Mouse (Mus musculus) liver, postnatal 0 days (tissue): ENCODE measurements around the gene Ppp6r3. TPM values are rescaled to one million over a fixed set of nuclear protein-coding genes. Genes with fewer than 3 reads are reported as not detected.

Experiments
- ATAC-seq: fragments of 200-750 bp; cut with Nextera tagmentation; 2 replicates; pipeline ENCODE4 v1.8.0; 2017; ENCODE audit warnings: mild to moderate bottlenecking, moderate library complexity
- DNase-seq: peaks from one replicate; pipeline ENCODE4 v3.0.0-alpha.2; 2016
- H3K27ac ChIP-seq: fragments of 300-500 bp; sonication (generic); 2 replicates; pipeline ENCODE4 v1.5.1; 2014; ENCODE audit warnings: antibody characterized with exemption, moderate library complexity, mild to moderate bottlenecking, low read depth
- H3K27me3 ChIP-seq: fragments of 300-500 bp; sonication (generic); 2 replicates; pipeline ENCODE4 v1.6.1; 2014; ENCODE audit warnings: low read length, control low read depth, mixed read lengths; ENCODE audit not compliant: insufficient read depth
- H3K36me3 ChIP-seq: fragments of 300-500 bp; sonication (generic); replicated peaks from 2 replicates; pipeline ENCODE4 v1.6.1; 2014; ENCODE audit warnings: mild to moderate bottlenecking, control low read depth, low read length, moderate library complexity, mixed read lengths; ENCODE audit not compliant: insufficient read depth
- H3K4me1 ChIP-seq: fragments of 300-500 bp; sonication (generic); 2 replicates; pipeline ENCODE4 v1.6.1; 2014; ENCODE audit warnings: antibody characterized with exemption, mild to moderate bottlenecking, control low read depth; ENCODE audit not compliant: insufficient read depth
- H3K4me2 ChIP-seq: fragments of 300-500 bp; sonication (generic); 2 replicates; pipeline ENCODE4 v1.6.1; 2014; ENCODE audit warnings: low read depth, mild to moderate bottlenecking, low read length, moderate library complexity, mixed read lengths
- H3K4me3 ChIP-seq: fragments of 300-500 bp; sonication (generic); 2 replicates; pipeline ENCODE4 v1.5.1; 2014; ENCODE audit warnings: low read depth, low read length
- H3K9ac ChIP-seq: fragments of 300-500 bp; sonication (generic); replicated peaks from 2 replicates; pipeline ENCODE4 v1.6.1; 2014; ENCODE audit warnings: mild to moderate bottlenecking, moderate library complexity
- H3K9me3 ChIP-seq: fragments of 300-500 bp; sonication (generic); 2 replicates; pipeline ENCODE4 v1.6.1; 2016; ENCODE audit warnings: mild to moderate bottlenecking, control low read depth, low read length, mixed read lengths
- CTCF ChIP-seq: sonication (generic); IDR thresholded peaks from 2 replicates; pipeline ENCODE4 v1.5.1; 2016; ENCODE audit warnings: antibody characterized with exemption, low read depth
- EP300 ChIP-seq: IDR thresholded peaks from 2 replicates; pipeline ENCODE4 v1.6.1; 2016; ENCODE audit warnings: antibody characterized with exemption, low read depth, mild to moderate bottlenecking
- WGBS: fragments of 180-500 bp; shearing (Covaris S2); extraction: QIAGEN DNeasy Blood & Tissue Kit; methylation state at CpG from one replicate; pipeline ENCODE4 v1.1.7; 2014; ENCODE audit not compliant: insufficient replicate concordance; 5-methylcytosine and 5-hydroxymethylcytosine counted together
- polyA plus RNA-seq: library from polyadenylated mRNA; unstranded; fragments of >200 nt; fragmentation: Nextera tagmentation; extraction: Ambion mirVana; gene quantifications from 2 replicates; pipeline ENCODE4 v1.2.1, GENCODE M21; 2015

The Ppp6r3 gene
- polyA plus RNA-seq, 1 experiment from 2014 or later: 16.4 TPM

DNA sequence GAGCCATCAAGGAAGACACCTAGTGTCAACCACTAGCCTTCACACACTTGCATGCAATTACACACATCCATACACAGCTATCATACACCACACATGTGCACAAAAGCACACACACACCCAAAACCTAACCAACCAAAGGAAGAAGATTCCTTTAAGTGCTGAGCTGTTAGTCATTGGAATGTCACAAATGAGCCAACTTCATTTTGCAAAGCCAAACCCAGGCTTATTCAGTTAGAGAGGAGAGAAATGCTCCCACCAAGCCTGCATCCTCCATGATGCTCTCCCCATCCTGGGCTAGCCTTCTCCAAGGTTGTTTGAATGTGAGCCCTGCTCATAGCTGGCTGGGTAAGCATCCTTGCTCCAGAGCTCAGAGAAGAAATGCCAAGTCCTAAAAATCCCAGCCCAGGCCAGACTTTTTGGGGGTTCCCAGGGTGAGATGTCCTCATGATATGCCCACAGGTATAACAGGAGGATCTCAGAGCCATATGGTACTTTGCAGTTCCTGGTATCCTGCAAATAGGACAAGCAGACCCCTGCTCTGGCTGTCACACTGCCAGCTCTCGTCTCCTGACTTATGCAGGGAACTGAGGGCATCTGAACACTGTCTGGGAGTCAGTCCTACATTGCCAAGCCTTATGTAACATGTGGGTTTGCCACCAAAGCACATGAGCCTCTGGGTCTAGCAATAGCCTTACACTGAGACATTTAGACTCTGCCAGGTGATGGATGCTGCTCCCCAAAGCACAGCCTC, 169.8 kb downstream of the Ppp6r3 start:
- DNase-seq (no peak), ATAC-seq (no peak)
- Histone ChIP-seq H3K9ac (no peak overlapping the region), H3K27ac (no peak overlapping the region), H3K27me3 (no peaks in the 10 kb centered on the region), H3K9me3 (no peaks in the 10 kb centered on the region), H3K4me2 (no peak overlapping the region), H3K4me3 (no peak overlapping the region), H3K4me1 (no peaks in the 10 kb centered on the region), H3K36me3 (no peaks in the 10 kb centered on the region)
- 56% methylated on average over 1 of the region's 1 CpGs for WGBS
- TF ChIP-seq CTCF (no peak), EP300 (no peak)

Other genes with a start within 250 kb of the Ppp6r3 start
- gene Tesmin, start 186.9 kb downstream of the Ppp6r3 start, polyA plus RNA-seq: 0.80 and 0.91 TPM in 2 replicates
- 0.14 TPM in 1 of 2 replicates, not detected in the other for gene Gal, start 161.2 kb downstream of the Ppp6r3 start, polyA plus RNA-seq
- gene Lrp5, start 110.8 kb upstream of the Ppp6r3 start, polyA plus RNA-seq: 2.7 and 3.6 TPM in 2 replicates
- gene 1810055G02Rik, start 132.5 kb upstream of the Ppp6r3 start, polyA plus RNA-seq: 48.2 and 52.7 TPM in 2 replicates
- gene Kmt5b, start 191.7 kb upstream of the Ppp6r3 start, polyA plus RNA-seq: 4.7 and 6.2 TPM in 2 replicates